Mouse (Mus musculus) Muller cell, postnatal 12 days (primary cell): ENCODE data around the gene Iglon5.

Experiments used
- DNase-seq: peaks from one replicate; pipeline ENCODE4 v3.0.0-alpha.2; 2015; ENCODE audit errors: inconsistent ontology term

Iglon5 gene

DNA sequence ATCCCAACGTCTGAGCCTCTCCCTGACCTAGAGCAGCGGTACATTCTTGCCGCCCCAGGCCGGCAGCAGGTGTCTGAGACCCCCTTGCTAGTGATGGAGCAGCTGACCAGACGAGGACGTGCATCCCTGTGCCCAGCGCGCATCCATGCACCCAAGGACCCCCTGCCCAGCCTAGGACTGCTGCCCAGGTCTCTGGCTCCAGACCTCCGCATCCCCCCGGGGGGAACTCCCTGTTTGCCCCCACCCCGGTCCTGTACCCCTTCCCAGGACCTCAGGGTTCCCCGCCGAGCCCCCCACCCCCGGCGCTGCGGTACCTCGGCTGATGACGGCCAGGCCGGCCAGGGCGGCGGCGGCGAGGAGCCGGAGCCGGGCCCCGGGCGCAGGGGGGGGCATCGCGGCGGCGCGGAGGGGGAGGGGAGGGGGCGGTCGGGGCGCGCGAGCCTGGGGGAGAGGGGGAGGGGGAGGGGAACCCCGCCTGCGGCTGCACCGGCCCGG lies at the start of gene Iglon5:
TSS of gene Iglon5 (minus strand) at position 445 of the 495 bp plus-strand sequence.
- peak; percentile 12 for DNase-seq

- no peak for DNase-seq
Observed at GRCm38 (mm10) chr7:43538524-43538923, 48.6 kb upstream of the Iglon5 start.

- no peak for DNase-seq
Observed at GRCm38 (mm10) chr7:43532936-43533505, 43.1 kb upstream of the Iglon5 start.

DNA sequence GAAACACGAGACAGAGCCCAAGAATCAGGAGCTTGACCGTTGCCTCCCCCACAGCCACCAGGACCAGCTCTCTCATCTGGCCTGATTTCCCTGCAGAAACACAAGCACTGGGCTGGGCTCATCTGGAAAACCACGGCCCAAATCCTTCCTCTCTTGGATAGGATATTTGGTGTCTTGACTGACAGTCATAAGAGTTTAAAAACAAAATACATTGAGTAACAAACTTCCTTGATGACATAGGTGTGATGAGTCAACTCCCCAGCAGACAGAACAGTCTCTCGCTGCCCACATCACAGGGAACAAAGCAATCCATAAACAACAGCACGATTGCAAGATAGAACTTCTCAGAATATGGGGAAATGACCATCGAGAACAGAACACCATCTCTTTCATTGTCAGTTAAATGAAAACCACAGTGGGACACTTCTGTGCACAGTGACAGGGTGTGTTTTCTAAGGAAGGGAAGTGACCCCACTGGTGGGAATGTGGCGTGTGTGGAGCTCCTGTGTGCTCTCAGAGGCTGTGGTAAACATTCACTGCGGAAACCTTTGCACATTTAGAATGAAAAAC lies 40.4 kb upstream of the Iglon5 start:
- no peak for DNase-seq

GRCm38 (mm10) chr7:43525313-43525712 lies 35.4 kb upstream of the Iglon5 start:
- DNase-seq = no peak

DNA sequence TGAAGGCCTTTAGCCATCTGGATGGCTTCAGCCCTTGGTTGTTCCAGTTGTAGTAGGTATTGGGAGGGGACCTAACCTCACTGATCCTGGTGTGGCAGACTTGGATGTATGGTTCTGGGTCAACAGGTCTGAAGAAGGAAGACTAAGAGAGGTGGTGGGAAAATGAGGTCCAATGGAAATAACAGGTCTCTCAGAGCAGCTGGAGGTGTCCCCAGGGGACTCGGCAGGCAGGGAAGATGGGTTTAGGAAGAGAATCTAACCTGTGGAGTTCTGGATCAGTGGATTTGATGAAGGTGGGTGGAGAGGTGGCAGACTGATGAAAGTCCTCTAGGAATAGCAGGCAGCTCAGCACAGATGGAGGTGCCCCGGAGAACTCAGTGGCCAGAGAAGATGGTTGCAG lies 32.9 kb upstream of the Iglon5 start:
- no peak for DNase-seq

GRCm38 (mm10) chr7:43518341-43518740 lies 28.5 kb upstream of the Iglon5 start:
- DNase-seq = no peak

GRCm38 (mm10) chr7:43515076-43515475 lies 25.2 kb upstream of the Iglon5 start:
- no peak for DNase-seq

- no peak for DNase-seq
Observed at GRCm38 (mm10) chr7:43512519-43512918, 22.6 kb upstream of the Iglon5 start.

DNA sequence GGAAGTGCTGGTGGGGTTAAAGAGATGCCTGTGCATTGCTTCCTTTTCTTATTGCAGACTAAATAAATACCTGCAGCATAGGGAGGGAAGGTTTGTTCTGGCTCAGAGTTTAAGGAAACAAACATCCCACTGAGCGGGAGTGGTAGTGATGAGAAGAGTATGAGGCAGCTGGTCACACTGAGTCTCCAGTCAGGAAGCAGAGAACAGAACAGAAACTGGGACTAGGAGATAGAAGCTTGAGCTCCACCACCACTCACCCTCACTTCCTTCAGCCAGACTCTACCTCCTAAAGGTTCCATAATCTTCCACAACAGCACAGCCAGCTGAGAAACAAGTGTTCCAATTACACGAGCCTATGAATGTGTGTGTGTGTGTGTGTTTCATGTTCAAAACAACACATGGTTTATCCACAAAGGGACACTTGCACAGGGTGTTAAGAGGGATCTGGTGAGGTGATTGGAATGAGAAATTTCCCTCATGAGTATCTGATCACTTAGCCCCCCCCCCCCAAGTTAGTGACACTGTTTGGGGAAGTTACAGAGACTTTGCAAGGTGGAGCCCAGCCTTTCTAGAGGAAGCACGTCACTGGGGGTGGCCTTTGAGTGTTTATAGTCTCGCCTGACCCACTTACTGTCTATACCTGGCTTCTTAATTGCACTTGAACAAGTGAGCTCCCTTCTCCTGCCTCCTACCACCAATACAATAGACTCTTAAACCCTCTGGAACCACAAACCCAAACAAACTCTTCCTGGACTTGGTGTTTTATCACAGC lies 22.0 kb upstream of the Iglon5 start:
- DNase-seq = no peak

GRCm38 (mm10) chr7:43495343-43496021 lies 5.6 kb upstream of the Iglon5 start:
- peak; percentile 41 for DNase-seq

- no peak for DNase-seq
Observed at GRCm38 (mm10) chr7:43490861-43491260, 986 bp upstream of the Iglon5 start.

- peak; percentile 85 for DNase-seq
Observed at GRCm38 (mm10) chr7:43490182-43490584, 308 bp upstream of the Iglon5 start.

DNA sequence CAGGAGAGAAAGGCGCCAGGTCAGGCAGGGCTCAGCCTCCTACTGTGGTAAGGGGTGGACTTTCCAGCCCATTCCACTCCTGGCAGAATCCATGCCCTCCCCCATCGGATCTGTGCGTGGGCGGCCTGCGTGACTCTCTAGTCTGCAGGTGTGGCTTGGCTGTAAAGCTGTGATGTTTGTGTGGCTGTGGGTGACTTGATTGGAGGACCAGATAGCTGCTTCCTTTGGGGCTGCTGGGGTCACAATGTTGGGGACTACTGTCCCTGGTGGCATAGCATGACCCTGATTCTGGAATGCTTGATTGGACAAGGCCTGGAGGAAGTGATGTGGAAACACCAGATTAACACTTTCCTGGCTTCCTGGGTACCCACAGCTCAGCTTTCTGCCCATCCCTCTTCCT lies 1.2 kb downstream of the Iglon5 start:
- peak; percentile 80 for DNase-seq

DNA sequence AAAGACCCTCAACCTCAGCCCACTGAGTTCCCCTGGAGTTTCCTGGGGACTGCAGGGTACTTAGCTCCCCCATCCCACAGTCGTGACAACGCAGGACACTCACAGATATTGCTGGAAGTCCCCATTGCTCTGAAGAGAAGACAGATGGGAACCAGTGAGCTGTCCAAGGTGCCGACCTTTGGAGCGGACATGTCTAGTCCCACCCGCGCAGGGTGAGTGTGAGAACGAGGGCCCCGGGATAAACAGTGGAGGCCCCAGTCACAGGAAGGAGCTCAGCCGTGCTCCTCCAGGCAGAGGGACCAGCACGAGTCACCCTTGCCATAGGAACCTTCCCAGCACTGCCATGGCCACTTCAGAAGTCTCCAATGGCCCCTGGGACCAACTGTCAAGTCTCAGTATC lies 6.6 kb downstream of the Iglon5 start:
- DNase-seq = peak; percentile 50

GRCm38 (mm10) chr7:43482090-43482716 lies 7.7 kb downstream of the Iglon5 start:
- peak; percentile 43 for DNase-seq

DNA sequence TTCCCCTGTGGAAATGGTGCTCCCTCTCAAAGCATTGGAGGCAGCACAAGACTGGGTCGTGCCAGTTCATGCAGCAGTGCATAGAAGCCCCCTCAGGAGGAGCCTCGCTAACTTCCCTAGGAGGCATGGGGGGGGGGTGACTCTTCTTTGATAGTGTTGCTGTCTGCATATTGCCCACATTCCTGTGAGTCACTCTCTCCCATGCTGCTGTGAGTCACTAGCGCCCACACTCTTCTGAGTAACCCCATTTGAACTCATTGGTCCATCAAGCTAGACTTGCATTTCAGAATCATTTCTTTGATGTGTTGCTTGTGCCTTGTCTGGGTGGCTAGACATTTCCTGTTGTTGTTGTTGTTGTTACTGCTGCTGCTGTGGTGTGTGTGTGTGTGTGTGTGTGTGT lies 8.7 kb downstream of the Iglon5 start:
- DNase-seq = peak; percentile 89

DNA sequence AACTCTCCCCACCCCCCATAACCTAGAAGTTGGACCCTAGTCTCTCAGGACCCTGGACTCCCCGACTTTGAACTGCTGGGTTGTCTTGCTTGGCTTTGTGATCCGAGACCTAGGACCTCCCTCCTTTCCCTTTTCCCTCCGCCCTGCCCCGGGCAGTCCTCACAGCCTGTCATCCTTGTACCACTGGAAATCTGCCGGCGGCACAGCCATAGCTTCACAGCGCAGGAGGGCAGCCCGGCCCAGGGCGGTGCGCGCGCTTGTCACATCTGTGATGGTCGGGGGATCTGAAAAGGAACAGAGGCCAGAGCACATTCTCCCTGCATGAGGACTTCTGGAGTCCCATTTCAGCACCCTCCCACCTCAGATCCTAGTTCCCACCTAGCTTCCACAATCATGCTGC lies 13.5 kb downstream of the Iglon5 start:
- DNase-seq = no peak

DNA sequence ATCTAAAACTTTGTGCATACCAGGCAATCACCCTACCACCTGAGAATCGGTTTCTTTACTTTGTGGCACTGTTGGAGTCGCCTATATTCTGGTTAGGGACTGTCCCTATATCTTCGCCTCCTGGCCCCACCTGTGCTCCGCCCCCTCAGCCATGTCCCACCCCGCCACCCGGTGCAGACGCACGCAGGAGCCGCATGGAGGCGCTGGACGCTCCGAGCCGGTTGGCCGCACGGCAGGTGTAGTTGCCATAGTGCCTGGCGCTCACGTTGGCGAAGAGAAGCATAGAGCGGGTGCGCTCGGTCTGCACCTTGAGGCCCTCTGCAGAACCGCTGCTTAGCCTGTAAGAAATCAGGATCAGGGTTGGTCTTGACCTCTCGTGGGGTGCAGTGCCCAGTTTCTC lies 14.2 kb downstream of the Iglon5 start:
- DNase-seq = no peak

DNA sequence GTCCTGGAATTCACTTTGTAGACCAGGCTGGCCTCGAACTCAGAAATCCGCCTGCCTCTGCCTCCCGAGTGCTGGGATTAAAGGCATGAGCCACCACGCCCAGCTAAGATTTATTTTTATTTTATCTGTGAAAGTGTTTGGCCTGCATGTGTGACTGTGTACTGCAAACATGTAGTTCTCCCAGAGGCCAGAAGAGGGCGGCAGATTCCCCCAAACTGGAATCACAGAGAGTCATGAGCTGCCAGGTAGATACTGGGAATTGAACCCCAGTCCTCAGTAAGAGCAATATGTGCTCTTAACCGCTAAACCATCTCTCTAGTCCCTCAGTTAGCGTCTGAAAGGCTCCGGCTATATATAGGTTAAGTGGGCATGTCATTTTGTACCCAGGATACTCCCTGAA lies 19.5 kb downstream of the Iglon5 start:
- peak; percentile 24 for DNase-seq

DNA sequence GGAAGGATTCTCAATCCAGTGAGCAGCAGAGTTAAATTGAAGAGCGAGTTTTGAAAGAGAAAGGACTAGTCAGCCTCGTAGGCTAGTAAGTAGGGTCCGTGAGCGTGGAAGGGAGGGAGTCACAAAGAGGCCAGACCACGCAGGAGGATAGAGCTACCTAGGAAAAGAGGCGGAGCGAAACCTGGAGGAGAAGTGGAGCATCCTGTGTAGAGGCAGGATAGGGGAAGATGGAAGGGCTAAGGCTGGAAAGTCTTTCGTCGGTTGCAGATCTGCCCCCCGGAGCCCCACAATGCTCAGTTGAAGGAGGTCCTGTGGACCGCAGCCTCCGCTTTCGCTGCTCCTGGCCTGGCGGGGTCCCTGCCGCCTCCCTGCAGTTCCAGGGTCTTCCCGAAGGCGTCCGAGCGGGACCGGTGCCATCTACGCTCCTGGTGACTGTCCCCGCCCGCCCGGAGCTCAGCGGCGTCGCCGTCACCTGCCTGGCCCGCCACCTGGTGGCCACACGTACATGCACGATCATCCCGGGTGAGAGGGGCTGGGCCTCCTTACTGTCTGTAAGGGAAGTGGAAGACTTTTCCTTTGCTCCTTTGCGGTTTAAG lies 23.7 kb downstream of the Iglon5 start:
- DNase-seq = peak; percentile 88
